Mouse (Mus musculus): ENCODE measurements around the gene Snx33.
"Not testable (repeated sequence)": the region's sequence is repeated elsewhere in the genome, so short reads cannot be mapped to it uniquely, and the experiment has no call there.

Gene Snx33

DNA sequence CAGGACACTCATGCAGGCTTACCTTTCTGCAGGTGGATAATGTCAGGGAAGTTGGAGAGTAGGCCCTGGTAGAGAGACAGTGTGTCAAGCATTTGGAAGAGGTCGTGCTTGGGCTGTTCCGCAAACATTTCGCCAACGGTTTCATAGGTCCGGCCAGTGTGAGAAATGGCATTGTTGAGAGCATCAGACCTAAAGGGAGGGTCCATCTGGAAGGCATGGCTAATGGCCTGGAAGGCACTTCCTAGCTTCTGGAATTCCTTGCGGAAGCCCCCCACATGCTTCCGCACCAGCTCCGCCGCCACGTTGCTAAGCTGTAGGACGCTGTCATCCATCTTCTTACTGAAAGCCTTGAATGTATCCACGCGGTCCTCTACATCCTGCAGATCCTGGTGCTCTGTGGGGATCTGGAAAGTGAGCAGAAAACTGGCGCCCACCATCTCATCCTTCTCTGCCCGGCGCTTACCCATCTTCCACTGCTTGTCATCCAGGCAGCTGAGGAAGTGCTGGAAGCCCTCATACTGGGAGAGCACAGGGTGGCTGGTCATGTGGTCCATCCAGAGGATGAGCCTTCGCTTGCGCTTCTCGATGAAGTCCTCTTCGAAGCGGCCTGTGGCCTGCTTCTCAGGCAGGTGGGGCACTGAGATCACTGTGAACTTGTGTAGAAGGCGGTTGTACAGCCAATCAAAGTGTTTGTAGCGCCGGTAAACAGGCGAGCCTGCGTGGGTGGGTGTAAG lies 2.7 kb downstream of the Snx33 start:
- no peak for DNase-seq

DNA sequence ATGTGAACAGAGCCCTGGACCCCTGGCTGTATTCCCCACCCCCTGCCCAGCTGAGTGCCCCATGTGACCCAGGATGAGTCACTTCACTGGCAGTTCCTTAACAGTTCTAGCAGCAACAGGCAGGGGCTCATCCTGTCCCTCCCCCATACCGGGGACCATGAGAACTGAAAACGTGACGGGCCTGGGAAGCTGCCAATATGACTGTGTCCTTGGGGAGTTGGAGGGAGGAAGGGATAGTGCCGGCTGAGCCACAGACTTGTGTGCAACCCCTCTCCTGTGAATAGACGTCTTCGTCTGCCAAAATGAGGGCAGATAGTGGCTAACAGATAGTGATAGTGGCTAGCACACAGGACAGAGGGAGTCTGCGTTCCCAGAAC lies 3.5 kb downstream of the Snx33 start:
- DNase-seq = no peak

DNA sequence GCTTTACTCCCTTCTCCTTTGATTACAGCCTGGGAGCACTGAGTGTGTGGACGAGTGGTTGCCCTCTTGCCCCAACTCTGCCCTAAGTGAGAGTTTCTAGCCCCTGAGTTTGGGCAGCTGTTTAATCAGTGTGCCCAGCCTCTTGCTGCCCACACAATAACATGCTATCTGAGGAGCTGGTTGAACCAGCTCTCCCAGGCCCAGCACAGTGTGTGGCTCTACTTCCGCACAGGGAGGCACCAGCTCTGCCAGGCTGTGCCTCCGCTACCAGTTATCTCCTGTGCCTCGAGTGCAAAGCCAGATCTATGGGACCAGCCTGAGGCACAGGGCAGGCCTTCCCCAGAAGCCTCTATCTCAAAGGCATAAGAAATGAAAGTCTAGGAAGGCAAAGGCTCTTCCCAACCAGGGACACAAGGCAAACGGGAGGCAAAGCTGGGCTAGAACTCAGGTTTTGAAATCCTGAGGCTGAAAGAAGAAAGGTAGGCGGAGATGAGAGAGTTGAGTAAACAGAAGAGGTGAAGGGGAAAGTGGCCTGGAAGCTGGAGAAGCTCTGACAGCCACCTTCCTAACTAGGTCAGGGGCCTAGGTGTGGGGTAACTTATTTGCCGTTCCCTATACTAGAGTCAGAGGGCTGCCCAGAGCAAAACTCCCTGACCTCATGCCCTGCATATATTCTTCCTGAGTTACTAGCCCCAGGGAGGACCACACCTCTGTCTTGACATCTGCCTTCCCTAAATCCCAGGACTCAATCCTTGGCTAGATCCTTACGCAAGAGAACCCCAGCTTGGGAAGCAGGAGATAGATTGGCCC lies 4.1 kb downstream of the Snx33 start:
- DNase-seq = no peak

DNA sequence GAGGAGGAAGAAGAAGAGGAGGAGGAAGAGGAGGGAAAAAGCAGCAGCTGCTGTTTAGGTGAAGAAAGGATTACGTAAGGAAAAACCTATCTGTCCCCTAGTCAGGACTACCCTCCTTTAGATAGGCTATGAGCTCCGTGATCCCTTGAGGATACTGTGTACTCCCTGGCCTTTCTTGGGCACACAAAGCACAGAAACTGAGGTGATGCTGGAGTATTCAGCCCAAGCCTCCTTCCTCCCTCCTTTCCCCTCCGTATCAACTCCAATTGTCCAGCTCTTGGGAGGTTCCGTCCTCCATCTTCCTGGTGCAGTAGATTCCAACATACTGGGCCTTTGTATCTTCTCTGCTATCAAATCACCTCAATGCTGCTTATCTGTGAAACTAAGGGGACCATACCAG lies 5.4 kb downstream of the Snx33 start:
- DNase-seq = no peak

DNA sequence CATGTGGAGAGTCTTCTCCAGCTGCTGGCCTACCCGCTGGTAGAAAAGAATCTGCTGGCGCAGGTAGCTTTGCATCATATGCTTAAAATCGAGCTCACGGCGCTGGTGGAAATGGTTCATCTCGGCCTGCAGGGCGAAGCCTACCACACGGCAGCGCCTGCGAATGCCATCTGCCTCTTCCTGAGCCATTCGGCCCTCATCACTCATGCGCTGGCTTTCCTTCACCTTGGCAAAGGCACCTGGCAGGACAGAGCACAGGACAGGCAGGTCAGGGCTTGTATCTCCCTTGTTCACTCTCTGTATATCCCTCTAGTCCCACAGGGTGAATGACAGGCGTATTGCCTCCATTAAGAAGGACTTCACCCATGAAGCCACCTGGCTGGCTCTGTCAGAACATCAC lies 9.7 kb downstream of the Snx33 start:
- DNase-seq = no peak

DNA sequence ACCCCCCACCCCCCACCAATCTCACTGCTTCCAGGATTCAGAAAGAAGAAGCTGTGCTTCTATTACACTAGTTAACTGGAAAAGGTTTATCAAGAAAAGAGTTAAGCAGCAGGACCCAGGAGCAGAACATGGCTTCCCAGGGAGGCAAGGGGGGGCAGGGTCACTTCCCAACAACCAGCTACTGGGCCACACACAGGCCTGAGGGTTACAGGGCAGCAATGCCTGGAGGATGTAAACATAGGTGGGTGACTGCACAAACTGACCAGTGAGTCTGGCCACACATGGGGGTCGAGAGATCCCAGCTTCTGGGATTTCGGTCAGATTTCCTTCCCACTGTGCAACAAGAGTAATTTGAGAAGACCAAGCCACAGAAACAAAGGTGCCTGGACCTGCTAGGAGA lies 11.0 kb downstream of the Snx33 start:
- no peak for DNase-seq

DNA sequence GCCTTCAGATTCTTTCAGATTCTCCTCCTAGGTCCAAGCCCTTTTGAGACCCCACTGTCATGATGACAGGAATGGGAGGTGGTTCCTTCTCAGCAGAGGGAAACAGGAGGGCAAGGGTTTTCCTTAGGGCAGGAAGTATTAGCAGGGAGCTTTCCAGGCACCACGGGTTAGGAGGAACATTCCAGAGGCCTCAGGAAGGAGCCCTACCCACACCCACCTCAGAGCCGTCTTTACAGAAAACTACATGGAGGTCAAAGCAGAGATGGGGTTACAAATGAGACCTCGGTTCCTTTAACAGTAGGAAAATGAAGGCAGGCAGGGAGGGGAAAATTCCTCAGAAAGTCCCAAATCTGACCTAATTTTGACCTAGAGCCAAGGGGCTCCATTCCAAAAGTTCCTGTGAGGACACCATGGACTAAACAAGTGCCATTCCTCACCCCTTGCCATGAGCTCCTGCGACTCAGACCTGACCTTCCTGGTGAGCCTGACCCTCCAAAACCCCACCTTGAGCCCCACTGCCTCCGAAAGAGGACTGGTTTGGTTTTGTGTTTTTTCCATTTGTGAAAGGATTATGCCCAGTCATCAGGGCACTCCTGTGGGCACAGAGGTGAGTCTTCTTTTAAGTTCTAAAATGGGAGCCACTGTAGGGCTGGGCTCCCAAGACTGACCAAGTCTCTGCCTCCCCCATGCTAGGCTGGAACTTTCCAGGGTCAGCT lies 12.3 kb downstream of the Snx33 start:
- no peak for DNase-seq

DNA sequence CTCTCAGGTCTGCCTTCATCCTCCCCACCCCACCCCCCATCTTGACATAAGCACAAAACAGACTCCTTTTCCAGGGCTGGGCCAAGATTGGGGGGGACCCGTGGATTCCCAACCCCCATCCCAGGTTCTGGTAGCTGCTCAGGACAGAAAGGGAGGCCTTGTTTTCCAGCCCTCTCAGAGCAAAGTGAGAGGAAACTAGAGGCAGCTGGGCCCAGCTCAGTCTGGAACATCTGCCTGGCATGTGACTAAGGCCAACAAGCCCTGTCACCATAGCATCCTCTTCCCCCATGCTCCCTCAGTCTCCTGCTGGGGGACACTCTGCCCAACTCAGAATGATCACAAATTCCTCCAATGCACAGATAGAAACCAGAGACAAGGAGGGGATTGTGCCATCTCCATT lies 13.1 kb downstream of the Snx33 start:
- no peak for DNase-seq

DNA sequence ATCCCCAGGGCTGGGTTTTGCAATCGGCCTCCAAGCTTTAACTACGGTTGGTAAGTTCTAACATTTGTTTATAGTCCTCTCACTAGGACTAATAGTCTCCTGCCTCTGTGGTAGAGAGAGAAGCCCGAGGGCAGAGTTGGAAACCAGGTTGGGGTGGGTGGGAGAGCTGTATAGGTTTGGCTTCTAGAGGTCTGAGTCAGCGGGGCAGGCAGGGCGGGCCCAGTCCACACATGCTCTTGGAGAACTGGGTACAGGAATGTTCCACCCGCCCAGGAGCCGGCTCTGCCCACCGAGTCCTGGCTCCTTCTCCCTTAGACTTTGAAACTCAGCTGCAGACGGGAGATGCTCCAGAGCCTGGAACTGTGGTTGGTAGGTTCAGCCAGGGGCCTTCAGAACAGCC lies 14.2 kb downstream of the Snx33 start:
- DNase-seq = no peak

DNA sequence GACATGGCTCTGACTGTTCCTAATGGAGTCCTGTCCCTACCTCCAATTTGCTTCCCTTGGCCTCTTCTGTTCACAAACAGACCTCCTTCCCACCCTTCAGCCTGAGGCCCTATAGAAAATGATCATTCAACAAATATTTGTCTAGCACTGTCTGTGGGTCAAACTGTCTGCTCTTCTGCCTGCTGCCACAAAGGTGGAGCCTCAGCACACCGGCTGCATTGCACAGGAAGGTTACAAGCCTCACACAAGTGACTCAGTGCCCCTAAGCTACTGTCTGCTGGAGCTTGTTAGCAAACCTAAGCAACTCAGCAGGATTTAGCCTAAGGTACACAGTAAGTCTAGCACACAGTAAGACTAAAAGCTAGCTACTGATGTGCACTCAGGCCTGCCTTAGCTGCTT lies 17.2 kb downstream of the Snx33 start:
- no peak for DNase-seq

DNA sequence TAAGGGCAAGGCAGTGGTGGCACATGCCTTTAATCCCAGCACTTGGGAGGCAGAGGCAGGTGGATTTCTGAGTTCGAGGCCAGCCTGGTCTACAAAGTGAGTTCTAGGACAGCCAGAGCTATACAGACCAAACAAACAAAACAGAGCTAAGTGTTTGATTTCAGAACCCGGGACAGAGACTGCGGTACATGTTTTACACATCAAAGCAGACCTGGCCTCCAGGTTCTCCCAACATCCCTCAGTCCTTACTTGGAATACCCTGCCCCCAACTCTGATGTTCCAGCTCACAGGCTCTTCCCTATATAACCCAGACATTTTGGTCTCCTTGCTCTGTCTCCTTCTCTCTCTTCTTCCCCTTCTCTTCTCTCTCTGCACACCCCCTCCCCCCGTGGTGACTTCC lies 18.2 kb downstream of the Snx33 start:
- DNase-seq = not testable (repeated sequence)

DNA sequence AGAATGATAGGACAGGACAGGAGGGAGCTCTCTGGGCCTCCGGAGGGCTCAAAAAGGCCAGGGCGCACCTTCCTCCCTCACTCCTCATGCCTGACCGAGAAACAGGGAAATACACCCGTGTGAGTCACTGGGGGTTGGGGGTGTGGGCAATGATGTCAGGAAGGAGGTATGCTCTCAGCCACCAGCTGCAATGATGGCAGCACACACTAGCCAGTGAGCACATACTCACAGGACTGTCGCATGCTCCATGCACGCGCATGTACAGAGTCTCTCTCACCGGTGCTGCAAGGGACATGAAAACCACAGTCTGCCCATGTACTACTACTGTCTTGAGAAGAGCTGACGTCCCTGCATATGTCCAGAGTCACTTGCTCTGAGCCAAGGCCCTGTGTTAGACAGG lies 20.6 kb downstream of the Snx33 start:
- no peak for DNase-seq

DNA sequence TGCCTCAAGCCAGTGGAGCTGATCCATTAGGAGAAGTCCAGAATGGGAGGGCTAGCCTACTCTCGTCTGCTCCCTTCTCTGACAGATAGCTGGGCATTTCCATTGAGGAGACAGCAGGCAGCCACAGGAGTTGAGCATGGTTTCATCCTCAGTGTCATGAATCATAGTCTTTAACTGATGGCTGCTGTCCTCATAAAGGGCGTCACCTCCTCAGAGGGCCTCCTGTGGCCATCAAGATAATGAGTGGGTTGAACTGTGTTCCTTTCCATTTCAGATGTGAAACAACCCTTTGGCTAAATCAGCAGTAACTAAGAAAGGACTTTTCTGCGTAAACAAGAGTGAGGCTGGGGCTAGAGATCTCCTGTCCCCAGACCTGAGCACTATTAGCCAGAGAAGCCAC lies 24.5 kb downstream of the Snx33 start:
- no peak for DNase-seq

DNA sequence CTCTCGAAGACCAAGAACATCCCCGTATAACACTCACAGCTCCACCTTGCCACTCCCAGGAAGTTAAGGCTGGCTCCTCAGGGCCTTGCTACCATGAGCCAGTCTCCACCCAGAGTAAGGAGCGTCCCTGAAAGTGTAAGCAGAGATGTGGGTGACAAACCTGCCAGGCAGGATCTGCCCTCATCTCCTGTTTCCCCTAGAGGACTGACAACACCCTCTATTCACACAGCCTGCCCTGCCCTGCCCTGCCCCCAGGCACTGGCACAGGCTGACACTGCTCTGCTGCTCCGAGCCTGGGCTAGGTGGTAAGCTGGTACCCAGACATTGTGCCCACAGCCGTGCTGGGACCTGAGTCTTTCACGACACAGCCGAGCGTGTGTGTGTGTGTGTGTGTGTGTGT lies 27.0 kb downstream of the Snx33 start:
- peak; percentile 30 to 31 for DNase-seq

DNA sequence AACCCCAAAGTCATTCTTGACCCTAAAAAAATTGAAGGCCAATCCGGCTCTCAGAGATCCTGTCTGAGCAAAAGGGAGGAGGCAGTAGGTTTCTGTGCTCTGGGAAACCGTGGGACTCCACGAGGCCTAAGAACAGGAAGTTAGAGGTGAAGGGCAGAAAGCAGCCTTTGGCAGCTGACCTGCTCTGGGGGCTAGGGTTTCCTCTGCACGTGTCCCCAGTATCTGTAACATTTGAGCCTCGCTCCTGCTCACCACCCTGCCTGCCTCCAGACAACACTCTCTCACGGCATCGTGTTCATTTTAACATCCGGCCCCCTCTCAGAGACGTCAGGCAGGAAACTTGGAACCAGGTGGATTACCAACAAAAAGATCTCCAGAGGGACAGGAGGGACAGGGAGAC lies 27.6 kb downstream of the Snx33 start:
- DNase-seq = peak; percentile 33 to 39

DNA sequence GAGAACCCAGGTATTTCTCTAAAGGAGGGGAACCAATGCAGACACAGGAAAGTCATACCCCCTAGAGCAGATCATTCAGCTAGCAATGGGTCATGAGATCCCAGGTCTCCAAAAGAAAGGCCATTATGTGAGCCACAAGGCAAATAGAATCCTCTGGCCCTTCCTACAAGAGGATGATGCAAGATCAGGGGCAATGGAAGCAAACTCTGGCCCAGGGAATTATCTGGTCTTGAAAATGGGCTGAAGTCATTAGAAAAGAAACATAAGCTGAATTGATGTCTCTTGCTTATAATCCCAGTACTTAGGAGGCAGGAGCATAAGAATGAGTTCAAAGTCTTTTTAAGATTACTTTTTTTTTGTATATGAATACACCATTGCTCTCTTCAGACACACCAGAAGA lies 28.1 kb downstream of the Snx33 start:
- DNase-seq = no peak

DNA sequence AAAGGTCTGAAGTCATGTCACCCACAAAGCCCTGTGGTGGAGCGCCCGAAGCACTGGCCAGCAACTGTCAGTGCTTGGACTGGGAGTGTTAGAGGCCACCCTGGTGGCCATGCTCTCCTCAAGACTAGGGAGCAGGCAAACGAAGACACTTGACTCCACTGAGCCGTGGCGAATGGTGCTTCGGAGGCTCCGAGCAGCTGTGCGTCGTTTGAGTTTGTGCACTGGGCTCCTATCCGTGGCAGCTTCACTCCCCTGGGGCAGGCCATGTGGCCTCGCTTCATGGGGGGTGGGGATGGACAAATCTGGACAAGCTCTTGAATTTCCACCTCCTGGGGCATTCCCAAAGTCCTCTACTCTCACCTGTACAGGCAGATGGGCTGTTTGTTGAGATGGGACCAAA lies 28.8 kb downstream of the Snx33 start:
- no peak for DNase-seq

DNA sequence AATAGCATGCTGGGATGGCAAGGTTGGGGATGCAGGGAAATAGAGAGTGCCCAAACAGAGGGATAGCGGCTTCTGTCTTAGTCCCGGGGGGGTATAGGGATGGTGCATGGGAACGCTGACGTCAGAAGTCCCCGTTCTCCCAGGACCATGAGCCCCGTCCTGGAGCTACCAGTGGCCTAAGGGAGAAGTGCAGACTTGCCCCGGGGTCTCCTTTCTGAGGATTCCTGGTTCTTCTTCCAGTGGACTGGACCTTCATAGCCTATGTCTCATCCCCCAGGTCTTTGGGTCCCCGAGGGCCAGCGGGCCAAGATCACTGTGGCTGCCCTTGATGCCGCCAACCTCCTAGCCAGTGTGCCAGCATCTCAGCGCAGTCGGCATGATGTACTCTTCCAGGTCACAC lies 31.4 kb downstream of the Snx33 start:
- no peak for DNase-seq

DNA sequence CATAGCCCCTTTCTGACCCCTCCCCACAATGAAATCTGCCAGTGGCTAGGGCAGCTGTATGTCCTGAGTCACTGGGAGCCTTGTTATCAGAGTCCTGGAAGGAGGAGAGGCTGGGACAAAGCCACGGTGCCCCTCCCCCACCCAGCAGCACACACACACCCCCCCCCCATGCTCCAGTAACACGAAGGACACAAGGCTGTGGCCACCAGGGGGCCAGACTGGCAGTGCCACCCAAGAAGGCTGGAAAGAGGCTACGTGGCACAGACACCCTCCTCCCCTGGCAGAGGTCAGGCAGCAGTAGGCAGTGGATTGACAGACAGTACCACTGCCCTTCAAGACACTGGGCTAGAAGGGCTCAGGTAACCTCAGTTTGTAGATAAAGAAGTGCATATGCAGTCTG lies 34.2 kb downstream of the Snx33 start:
- peak; percentile 34 to 39 for DNase-seq

DNA sequence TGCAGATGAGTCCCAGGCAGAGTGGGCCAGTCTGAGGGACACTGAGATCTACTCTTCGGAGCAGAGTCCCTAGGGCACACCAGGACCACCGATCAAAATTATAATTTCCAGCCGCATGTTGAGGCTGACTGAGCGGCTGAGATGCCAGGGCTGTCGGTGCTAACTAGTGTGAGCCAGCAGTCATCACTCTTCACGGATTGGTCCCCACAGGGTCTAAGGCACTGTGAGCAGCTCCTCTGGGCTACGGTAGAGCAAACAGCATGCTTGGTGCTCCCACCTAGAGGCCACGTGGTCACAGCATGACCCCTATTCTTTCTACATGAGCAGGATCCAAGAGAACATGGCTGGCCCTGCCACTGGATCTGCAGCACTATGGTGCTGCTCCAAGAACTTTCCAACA lies 34.9 kb downstream of the Snx33 start:
- no peak for DNase-seq

DNA sequence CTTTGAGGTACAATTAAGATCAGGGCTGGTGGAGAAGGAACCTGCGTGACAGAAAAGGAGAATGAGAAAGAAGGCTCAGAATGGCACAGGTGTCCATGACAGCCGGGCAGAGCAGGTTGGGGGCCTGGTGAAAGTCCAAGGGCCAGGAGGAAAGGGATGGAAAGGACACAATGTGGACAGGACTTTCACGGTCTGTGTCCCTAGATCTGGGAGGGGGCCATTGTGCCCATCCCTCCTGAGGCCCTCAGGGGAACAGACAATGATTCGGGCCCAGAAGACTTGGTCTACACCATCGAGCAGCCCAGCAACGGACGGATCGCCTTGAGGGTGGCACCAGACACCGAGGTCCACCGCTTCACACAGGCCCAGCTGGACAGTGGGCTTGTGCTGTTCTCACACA lies 36.1 kb downstream of the Snx33 start:
- DNase-seq = no peak

DNA sequence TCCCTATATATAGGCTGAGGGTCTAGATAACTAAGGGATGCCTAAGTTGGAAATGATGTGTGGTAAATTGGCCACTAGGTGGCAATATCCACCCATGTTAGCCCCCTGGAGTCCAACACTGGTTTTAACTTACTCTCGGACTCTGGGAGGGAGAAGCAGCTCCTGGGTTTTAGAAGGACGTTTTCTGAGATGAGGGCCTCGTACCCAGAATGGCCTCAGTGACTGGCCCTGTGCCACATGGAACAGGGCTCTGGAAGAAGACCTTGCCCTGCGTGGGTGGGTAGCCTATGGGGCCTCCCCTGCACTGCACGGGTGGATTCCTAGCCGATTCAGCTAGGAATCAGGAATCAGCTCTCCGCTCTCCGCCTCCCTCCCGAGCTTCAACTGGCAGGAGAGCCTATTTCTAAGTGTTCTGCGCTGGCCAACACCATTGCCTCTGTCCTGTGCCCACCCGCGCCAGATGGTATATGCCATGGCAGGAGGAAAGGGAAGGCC lies 36.6 kb downstream of the Snx33 start:
- DNase-seq = peak; percentile 72 to 76

DNA sequence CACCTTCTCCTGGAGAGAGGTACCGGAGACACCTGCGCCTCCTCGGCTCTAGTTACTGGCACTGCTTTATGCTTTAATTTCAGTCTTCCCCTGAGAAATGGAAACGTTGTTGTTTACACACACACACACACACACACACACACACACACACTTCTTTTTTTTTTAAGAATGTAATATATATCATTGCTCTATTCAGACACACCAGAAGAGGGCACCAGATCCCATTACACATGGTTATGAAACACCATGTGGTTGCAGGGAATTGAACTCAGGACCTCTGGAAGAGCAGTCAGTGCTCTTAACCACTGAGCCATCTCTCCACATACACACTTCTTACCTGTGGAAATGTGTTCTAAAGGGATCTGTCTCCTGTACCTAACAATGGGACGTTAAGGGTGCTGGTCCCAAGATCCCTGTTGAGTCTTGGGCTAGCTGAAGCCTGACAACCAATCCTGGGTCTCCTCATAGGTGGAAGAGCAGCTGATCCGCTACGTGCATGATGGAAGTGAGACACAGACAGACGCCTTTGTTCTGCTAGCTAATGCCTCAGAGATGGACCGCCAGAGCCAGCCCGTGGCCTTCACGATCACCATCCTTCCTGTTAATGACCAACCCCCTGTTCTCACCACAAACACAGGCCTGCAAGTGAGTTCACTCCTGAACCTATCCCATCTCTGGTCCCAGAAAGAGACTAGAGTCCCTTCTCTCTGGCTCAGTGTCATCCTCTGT lies 37.5 kb downstream of the Snx33 start:
- no peak for DNase-seq

Data from B cell, adult 2 months (primary cell).